Mouse (Mus musculus) lung, postnatal 0 days (tissue): ENCODE measurements around the gene Tnni3k. TPM values are rescaled to one million over a fixed set of nuclear protein-coding genes. Genes with fewer than 3 reads are reported as not detected.

Source experiments
- ATAC-seq: fragments of 200-750 bp; cut with Nextera tagmentation; 2 replicates; pipeline ENCODE4 v1.8.0; 2017; ENCODE audit warnings: moderate library complexity
- DNase-seq: peaks from one replicate; pipeline ENCODE4 v3.0.0-alpha.2; 2016; ENCODE audit warnings: low spot score
- H3K27ac ChIP-seq: fragments of 300-500 bp; sonication (generic); 2 replicates; pipeline ENCODE4 v1.5.1; 2014; ENCODE audit warnings: antibody characterized with exemption, mild to moderate bottlenecking, low read length, mixed read lengths
- H3K27me3 ChIP-seq: fragments of 300-500 bp; sonication (generic); replicated peaks from 2 replicates; pipeline ENCODE4 v1.6.1; 2014; ENCODE audit warnings: low read length, mixed read lengths; ENCODE audit not compliant: insufficient read depth
- H3K36me3 ChIP-seq: fragments of 300-500 bp; sonication (generic); 2 replicates; pipeline ENCODE4 v1.6.1; 2014; ENCODE audit warnings: low read length, mixed read lengths; ENCODE audit not compliant: insufficient read depth
- H3K4me1 ChIP-seq: fragments of 300-500 bp; sonication (generic); 2 replicates; pipeline ENCODE4 v1.6.1; 2014; ENCODE audit warnings: antibody characterized with exemption, low read depth, low read length, mixed read lengths; ENCODE audit not compliant: insufficient read depth
- H3K4me2 ChIP-seq: fragments of 300-500 bp; sonication (generic); replicated peaks from 2 replicates; pipeline ENCODE4 v1.6.1; 2014; ENCODE audit warnings: low read depth, mild to moderate bottlenecking, low read length, moderate library complexity, mixed read lengths
- H3K4me3 ChIP-seq: fragments of 300-500 bp; sonication (generic); 2 replicates; pipeline ENCODE4 v1.5.1; 2014; ENCODE audit warnings: low read depth, low read length
- H3K9ac ChIP-seq: fragments of 300-500 bp; sonication (generic); replicated peaks from 2 replicates; pipeline ENCODE4 v1.6.1; 2014; ENCODE audit warnings: low read depth, mild to moderate bottlenecking
- H3K9me3 ChIP-seq: fragments of 300-500 bp; sonication (generic); 2 replicates; pipeline ENCODE4 v1.6.1; 2016; ENCODE audit warnings: low read length, mixed read lengths
- CTCF ChIP-seq: IDR thresholded peaks from 2 replicates; pipeline ENCODE4 v1.5.1; 2016; ENCODE audit warnings: antibody characterized with exemption, mild to moderate bottlenecking
- EP300 ChIP-seq: IDR thresholded peaks from 2 replicates; pipeline ENCODE4 v1.6.1; 2016; ENCODE audit warnings: antibody characterized with exemption, mild to moderate bottlenecking, control low read depth
- WGBS: fragments of 180-500 bp; shearing (Covaris S2); extraction: QIAGEN DNeasy Blood & Tissue Kit; methylation state at CpG from one replicate; pipeline ENCODE4 v1.1.7; 2014; 5-methylcytosine and 5-hydroxymethylcytosine counted together
- polyA plus RNA-seq: library from polyadenylated mRNA; unstranded; fragments of >200 nt; fragmentation: Nextera tagmentation; extraction: Ambion mirVana; gene quantifications from 2 replicates; pipeline ENCODE4 v1.2.1, GENCODE M21; 2015

The Tnni3k gene
- polyA plus RNA-seq, 1 experiment from 2014 or later = 0.75 TPM

GRCm38 (mm10) chr3:154800454-154800853, 254.8 kb downstream of the Tnni3k start:
- WGBS = 54% methylated on average over 8 of the region's 8 CpGs
- Histone ChIP-seq H3K36me3 (no peaks in the 10 kb centered on the region), H3K27ac (no peak overlapping the region), H3K9me3 (no peaks in the 10 kb centered on the region), H3K27me3 (no peaks in the 10 kb centered on the region), H3K9ac (no peak overlapping the region), H3K4me1 (no peaks in the 10 kb centered on the region), H3K4me2 (no peak overlapping the region), H3K4me3 (no peak overlapping the region)
- TF ChIP-seq CTCF = no peak
- no peak for TF ChIP-seq EP300
- ATAC-seq = no peak
- DNase-seq = no peak

GRCm38 (mm10) chr3:154798806-154799205, 256.4 kb downstream of the Tnni3k start:
- DNase-seq (no peak), ATAC-seq (no peak)
- H3K4me2 ChIP-seq = no peak overlapping the region
- H3K4me3 ChIP-seq = no peak overlapping the region
- WGBS = 69% methylated on average over 4 of the region's 4 CpGs
- TF ChIP-seq CTCF (no peak), EP300 (no peak)
- H3K27me3 ChIP-seq = no peaks in the 10 kb centered on the region
- no peaks in the 10 kb centered on the region for H3K4me1 ChIP-seq
- H3K9me3 ChIP-seq = no peaks in the 10 kb centered on the region
- H3K36me3 ChIP-seq = no peaks in the 10 kb centered on the region
- no peak overlapping the region for H3K27ac ChIP-seq
- no peak overlapping the region for H3K9ac ChIP-seq

GRCm38 (mm10) chr3:154793571-154793970, 261.6 kb downstream of the Tnni3k start:
- Histone ChIP-seq H3K4me1 (no peaks in the 10 kb centered on the region), H3K4me3 (no peak overlapping the region), H3K4me2 (no peak overlapping the region), H3K9me3 (no peaks in the 10 kb centered on the region), H3K27ac (no peak overlapping the region), H3K9ac (no peak overlapping the region), H3K36me3 (no peaks in the 10 kb centered on the region), H3K27me3 (no peaks in the 10 kb centered on the region)
- DNase-seq = no peak
- TF ChIP-seq EP300 = no peak
- TF ChIP-seq CTCF = no peak
- WGBS = 75% methylated on average over 4 of the region's 4 CpGs
- ATAC-seq = no peak

GRCm38 (mm10) chr3:154787611-154788010, 267.6 kb downstream of the Tnni3k start:
- WGBS = 61% methylated on average over 3 of the region's 3 CpGs

GRCm38 (mm10) chr3:154786354-154786753, 268.9 kb downstream of the Tnni3k start:
- WGBS = 86% methylated on average over 9 of the region's 9 CpGs

More at GRCm38 (mm10) chr3:154787611-154788010, 267.6 kb downstream of the Tnni3k start:
- no peaks in the 10 kb centered on the region for H3K27me3 ChIP-seq
- no peaks in the 10 kb centered on the region for H3K4me1 ChIP-seq
- no peak overlapping the region for H3K27ac ChIP-seq
- no peak overlapping the region for H3K4me2 ChIP-seq
- no peak overlapping the region for H3K9ac ChIP-seq
- no peak for TF ChIP-seq CTCF
- TF ChIP-seq EP300 = no peak
- no peak overlapping the region for H3K4me3 ChIP-seq
- H3K9me3 ChIP-seq = no peaks in the 10 kb centered on the region
- DNase-seq = no peak
- H3K36me3 ChIP-seq = no peaks in the 10 kb centered on the region
- no peak for ATAC-seq

GRCm38 (mm10) chr3:154778836-154779595, 276.2 kb downstream of the Tnni3k start:
- Histone ChIP-seq H3K9me3 (no peaks in the 10 kb centered on the region), H3K36me3 (no peaks in the 10 kb centered on the region), H3K4me3 (no peak overlapping the region), H3K9ac (no peak overlapping the region), H3K27ac (no peak overlapping the region), H3K4me2 (no peak overlapping the region), H3K4me1 (no peaks in the 10 kb centered on the region), H3K27me3 (no peaks in the 10 kb centered on the region)
- WGBS = 71% methylated on average over 6 of the region's 6 CpGs
- DNase-seq = no peak
- no peak for TF ChIP-seq CTCF
- no peak for TF ChIP-seq EP300
- no peak for ATAC-seq

More at GRCm38 (mm10) chr3:154786354-154786753, 268.9 kb downstream of the Tnni3k start:
- ATAC-seq (no peak), DNase-seq (no peak)
- TF ChIP-seq EP300 = no peak
- no peak for TF ChIP-seq CTCF
- no peak overlapping the region for H3K9ac ChIP-seq
- no peak overlapping the region for H3K27ac ChIP-seq
- no peak overlapping the region for H3K4me2 ChIP-seq
- H3K4me3 ChIP-seq = no peak overlapping the region
- H3K4me1 ChIP-seq = no peaks in the 10 kb centered on the region
- no peaks in the 10 kb centered on the region for H3K27me3 ChIP-seq
- H3K9me3 ChIP-seq = no peaks in the 10 kb centered on the region
- no peaks in the 10 kb centered on the region for H3K36me3 ChIP-seq
